Mouse (Mus musculus): Measurements from ENCODE around the gene Gm3238.
"Not testable (repeated sequence)": the region's sequence is repeated elsewhere in the genome, so short reads cannot be mapped to it uniquely, and the experiment has no call there.

The Gm3238 gene

DNA sequence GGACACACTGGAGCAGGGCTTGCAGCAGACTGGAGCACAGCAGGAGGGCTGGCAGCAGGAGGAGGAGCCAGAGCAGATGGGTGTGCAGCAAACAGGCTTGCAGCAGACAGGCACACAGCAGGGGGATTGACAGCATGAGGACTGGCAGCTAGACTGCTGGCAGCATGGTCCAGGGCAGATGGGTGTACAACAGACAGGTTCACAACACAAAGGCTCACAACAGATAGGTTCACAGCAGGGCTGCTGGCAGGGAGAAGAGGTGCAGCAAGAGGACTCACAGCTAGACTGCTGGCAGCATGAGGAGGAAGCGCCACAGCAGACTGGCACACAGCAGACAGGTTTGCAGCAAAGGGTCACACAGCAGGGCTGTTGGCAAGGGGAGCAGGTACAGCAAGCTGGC lies 20.4 kb downstream of the Gm3238 start:
- DNase-seq (ENCODE audit: low spot score in 2 of 2): not testable (repeated sequence)

DNA sequence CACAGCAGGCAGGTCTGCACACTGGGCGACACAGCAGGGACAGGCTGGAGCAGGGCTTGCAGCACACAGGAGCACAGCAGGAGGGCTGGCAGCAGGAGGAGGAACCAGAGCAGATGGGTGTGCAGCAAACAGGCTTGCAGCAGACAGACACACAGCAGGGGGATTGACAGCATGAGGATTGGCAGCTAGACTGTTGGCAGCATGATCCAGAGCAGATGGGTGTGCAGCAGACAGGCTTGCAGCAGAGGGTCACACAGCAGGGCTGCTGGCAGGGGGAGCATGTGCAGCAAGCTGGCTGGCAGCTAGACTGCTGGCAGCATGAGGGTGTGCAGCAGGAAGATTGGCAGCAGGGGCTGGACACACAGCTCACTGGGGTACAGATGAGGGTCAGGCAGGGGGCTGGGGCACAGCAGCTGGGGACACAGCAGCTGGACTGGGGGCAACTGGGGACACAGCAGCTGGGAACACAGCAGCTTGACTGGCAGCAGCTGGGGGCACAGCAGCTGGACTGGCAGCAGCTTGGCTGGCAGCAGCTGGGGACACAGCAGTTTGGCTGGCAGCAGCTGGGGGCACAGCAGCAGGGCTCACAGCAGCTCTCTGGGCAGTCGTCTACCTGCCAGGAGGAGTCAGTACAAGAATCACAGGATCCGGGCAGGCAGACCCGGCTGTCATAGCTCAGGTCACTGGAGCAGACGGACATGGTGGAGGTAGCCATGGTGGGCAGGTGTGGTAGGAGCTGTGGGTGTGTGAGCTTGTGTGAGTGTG lies 29.0 kb downstream of the Gm3238 start, which contains the start of gene Gm18596:
TSS of gene Gm18596 (minus strand) at position 715 of the 765 bp plus-strand sequence.
- DNase-seq (ENCODE audit: low spot score in 2 of 2): not testable (repeated sequence)

DNA sequence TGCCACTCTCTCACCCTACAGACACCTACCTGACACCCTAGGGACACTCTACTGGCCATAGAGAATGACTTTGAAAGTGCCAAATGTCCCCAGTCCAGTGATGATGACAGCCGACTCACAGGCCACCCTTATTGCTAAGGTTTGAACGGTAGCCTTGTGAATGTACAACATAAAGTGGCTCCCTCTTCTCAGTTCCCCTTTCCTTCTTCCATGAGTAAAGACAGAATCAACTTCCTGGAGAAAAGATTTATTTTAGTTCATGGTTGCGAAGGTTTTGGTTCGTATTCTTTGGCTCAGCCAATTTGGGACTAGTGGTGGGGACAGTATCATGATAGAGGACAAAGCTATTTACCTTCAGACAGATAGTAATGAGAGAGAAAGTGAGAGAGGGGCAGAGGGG lies 32.2 kb downstream of the Gm3238 start:
- DNase-seq (ENCODE audit: low spot score in 2 of 2): no peak

GRCm38 (mm10) chr10:77735928-77736327 lies 35.2 kb downstream of the Gm3238 start:
- DNase-seq (ENCODE audit: low spot score in 2 of 2): no peak

DNA sequence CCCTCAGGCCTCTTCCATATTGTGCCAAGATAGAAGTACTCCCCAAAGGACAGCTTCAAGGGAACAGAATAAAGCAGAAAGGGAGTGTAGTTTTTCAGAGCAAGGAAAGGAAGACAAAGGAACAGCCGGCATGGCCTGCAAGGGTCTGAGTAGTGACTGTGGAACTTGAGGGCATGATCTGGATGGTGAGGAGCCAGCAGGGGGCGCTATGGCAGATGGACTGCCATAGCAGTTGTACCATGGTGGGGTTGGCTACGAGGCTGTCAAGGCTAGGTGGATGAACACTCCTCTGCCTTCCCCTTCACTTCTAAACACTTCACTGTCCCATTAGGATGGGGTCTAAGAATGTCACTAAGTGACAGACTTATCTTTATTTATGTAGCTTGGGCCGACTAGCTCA lies 41.9 kb downstream of the Gm3238 start:
- no peak for DNase-seq (ENCODE audit: low spot score in 2 of 2)

- DNase-seq (ENCODE audit: low spot score in 2 of 2): no peak
Measured at GRCm38 (mm10) chr10:77728280-77728679, 42.8 kb downstream of the Gm3238 start.

DNA sequence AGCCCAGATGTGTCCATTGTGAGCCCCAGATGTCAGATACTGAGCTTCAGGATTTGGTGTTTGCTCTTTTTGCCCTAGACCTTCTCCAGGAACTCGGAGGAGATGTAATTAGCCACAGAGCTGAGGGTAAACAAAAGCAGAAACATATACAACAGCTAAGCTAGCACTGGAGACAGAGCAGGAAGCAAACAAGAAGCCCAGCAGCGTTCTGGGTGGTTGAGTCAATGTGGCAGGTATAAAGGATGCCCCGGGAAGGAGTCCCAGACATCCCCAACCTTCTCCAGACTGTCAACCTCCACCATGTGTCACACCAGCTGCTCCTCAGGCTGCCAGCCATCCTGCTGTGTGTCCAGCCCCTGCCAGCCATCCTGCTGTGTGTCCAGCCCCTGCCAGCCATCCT lies 44.9 kb downstream of the Gm3238 start, which contains the start of gene Gm10100:
TSS of gene Gm10100 (plus strand) at position 301 of the 400 bp plus-strand sequence.
- DNase-seq (ENCODE audit: low spot score in 2 of 2): no peak

DNA sequence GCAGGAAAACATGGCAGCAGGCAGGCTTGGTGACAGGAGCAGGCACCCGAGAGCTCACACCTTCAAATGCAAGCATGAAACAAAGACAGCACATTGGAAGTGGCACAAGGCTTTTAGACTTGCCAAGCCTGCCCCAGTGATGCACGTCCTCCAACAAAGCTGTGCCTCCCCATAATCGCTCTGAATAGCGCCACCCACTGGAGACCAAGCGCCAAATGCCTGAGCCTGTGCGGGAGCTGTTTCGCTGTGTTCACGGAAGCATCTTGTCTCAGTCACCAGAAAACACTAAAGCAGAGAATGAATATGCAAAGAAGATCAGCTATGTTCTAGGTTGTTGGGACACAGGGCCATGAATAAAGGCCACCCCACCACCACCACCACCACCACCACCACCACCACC lies 46.3 kb downstream of the Gm3238 start:
- DNase-seq (ENCODE audit: low spot score in 2 of 2): no peak
